Mouse (Mus musculus) ES-Bruce4 (cell line): ENCODE data around the gene Bicdl2. TPM values are rescaled to one million over a fixed set of nuclear protein-coding genes. Genes with fewer than 3 reads are reported as not detected.

Experiments used
- H3K27ac ChIP-seq: 2 replicates; pipeline ENCODE4 v1.5.1; 2012; ENCODE audit warnings: low read length, inconsistent platforms; ENCODE audit not compliant: insufficient read depth
- H3K27me3 ChIP-seq: 2 replicates; pipeline ENCODE4 v1.6.1; 2012; ENCODE audit warnings: mild to moderate bottlenecking, low read length, inconsistent platforms; ENCODE audit not compliant: control insufficient read depth, poor library complexity, insufficient read depth, severe bottlenecking
- H3K36me3 ChIP-seq: 2 replicates; pipeline ENCODE4 v1.6.1; 2012; ENCODE audit warnings: inconsistent platforms, mild to moderate bottlenecking, low read length, moderate library complexity; ENCODE audit not compliant: control insufficient read depth, poor library complexity, insufficient read depth, severe bottlenecking
- H3K4me1 ChIP-seq: one replicate; pipeline ENCODE4 v1.8.1; 2011; ENCODE audit warnings: low read length; ENCODE audit not compliant: control insufficient read depth, insufficient read depth
- H3K4me3 ChIP-seq: 2 replicates; pipeline ENCODE4 v1.5.1; 2011; ENCODE audit warnings: low read depth, mild to moderate bottlenecking, low read length
- H3K9ac ChIP-seq: 2 replicates; pipeline ENCODE4 v1.6.1; 2012; ENCODE audit warnings: low read depth, mild to moderate bottlenecking, inconsistent platforms; ENCODE audit not compliant: poor library complexity, severe bottlenecking
- H3K9me3 ChIP-seq: replicated peaks from 2 replicates; pipeline ENCODE4 v1.6.1; 2012; ENCODE audit warnings: mild to moderate bottlenecking, low read length, inconsistent platforms; ENCODE audit not compliant: control insufficient read depth, poor library complexity, insufficient read depth, severe bottlenecking
- CTCF ChIP-seq: IDR thresholded peaks from one replicate; pipeline ENCODE4 v1.8.1; 2011; ENCODE audit warnings: low read depth, low read length
- EP300 ChIP-seq: IDR thresholded peaks from 2 replicates; pipeline ENCODE4 v1.6.1; 2011; ENCODE audit warnings: low read depth, low read length; ENCODE audit not compliant: insufficient read depth
- POLR2A ChIP-seq: IDR thresholded peaks from one replicate; pipeline ENCODE4 v1.8.1; 2011; ENCODE audit warnings: low read length; ENCODE audit not compliant: insufficient read depth
- polyA plus RNA-seq: library from polyadenylated mRNA; stranded (reverse); fragments of >200 nt; gene quantifications from 2 replicates; pipeline ENCODE4 v1.2.4, GENCODE M21; 2011; ENCODE audit warnings: low read depth; ENCODE audit not compliant: missing spikeins, insufficient read depth, insufficient read length

Bicdl2 gene
- polyA plus RNA-seq, 1 experiment, result 2.9 TPM

GRCm38 (mm10) chr17:23670516-23671074 lies 10.3 kb downstream of the Bicdl2 start:
- H3K27me3 ChIP-seq, result no peaks in the 10 kb centered on the region
- H3K9me3 ChIP-seq, result no peaks in the 10 kb centered on the region
- peak overlapping the region; percentile 62 for H3K27ac ChIP-seq
- H3K4me3 ChIP-seq, result no peak overlapping the region
- TF ChIP-seq POLR2A, result no peak
- TF ChIP-seq CTCF, result peak; percentile 22
- no peak overlapping the region for H3K9ac ChIP-seq
- peaks cover 10% of the 10 kb centered on the region; the same call in 1 of the 2 replicates for H3K36me3 ChIP-seq
- H3K4me1 ChIP-seq, result peaks cover 5% of the 10 kb centered on the region

GRCm38 (mm10) chr17:23671519-23671918 lies 11.2 kb downstream of the Bicdl2 start:
- Histone ChIP-seq H3K4me3 (no peak overlapping the region), H3K9ac (no peak overlapping the region), H3K9me3 (no peaks in the 10 kb centered on the region), H3K27me3 (no peaks in the 10 kb centered on the region), H3K4me1 (peaks cover 5% of the 10 kb centered on the region), H3K36me3 (peaks cover 10% of the 10 kb centered on the region; the same call in 1 of the 2 replicates), H3K27ac (no peak overlapping the region; the same call in 1 of the 2 replicates)
- TF ChIP-seq POLR2A (no peak), CTCF (no peak), EP300 (no peak)

- H3K4me3 ChIP-seq, result no peak overlapping the region; the same call in 1 of the 2 replicates
- H3K27ac ChIP-seq, result no peak overlapping the region
- H3K36me3 ChIP-seq, result peaks cover 6% of the 10 kb centered on the region; the same call in 1 of the 2 replicates
- H3K9ac ChIP-seq, result no peak overlapping the region
- H3K27me3 ChIP-seq, result no peaks in the 10 kb centered on the region
- peaks cover 5% of the 10 kb centered on the region for H3K4me1 ChIP-seq
- H3K9me3 ChIP-seq, result no peaks in the 10 kb centered on the region
- TF ChIP-seq EP300 (no peak), POLR2A (no peak), CTCF (no peak)
Observed at GRCm38 (mm10) chr17:23672761-23673160, 12.5 kb downstream of the Bicdl2 start.

- H3K27me3 ChIP-seq, result no peaks in the 10 kb centered on the region
- H3K27ac ChIP-seq, result peak within 1 kb of the TSS; percentile 28; the same call in 1 of the 2 replicates
- peak; percentile 47 for TF ChIP-seq POLR2A
- no peak for TF ChIP-seq EP300
- no peaks in the 10 kb centered on the region for H3K9me3 ChIP-seq
- peaks cover 5% of the 10 kb centered on the region; the same call in 1 of the 2 replicates for H3K36me3 ChIP-seq
- peak within 1 kb of the TSS; percentile 85 for H3K4me3 ChIP-seq
- H3K9ac ChIP-seq, result peak within 1 kb of the TSS; percentile 15
- peaks cover 5% of the 10 kb centered on the region for H3K4me1 ChIP-seq
Observed at GRCm38 (mm10) chr17:23673424-23674073, 13.2 kb downstream of the Bicdl2 start, which contains the start of the genes Hcfc1r1 and Thoc6. Hcfc1r1 (plus strand) TSS chr17:23673596. Thoc6 (minus strand) TSS chr17:23673882.

GRCm38 (mm10) chr17:23674271-23674952 lies 14.1 kb downstream of the Bicdl2 start:
- TF ChIP-seq CTCF (no peak), EP300 (no peak), POLR2A (no peak)
- Histone ChIP-seq H3K36me3 (no peaks in the 10 kb centered on the region; the same call in 1 of the 2 replicates), H3K9me3 (no peaks in the 10 kb centered on the region), H3K9ac (peak overlapping the region; percentile 15), H3K27me3 (no peaks in the 10 kb centered on the region), H3K4me1 (peaks cover 5% of the 10 kb centered on the region), H3K4me3 (peak overlapping the region; percentile 67), H3K27ac (no peak overlapping the region)
